Mouse (Mus musculus) heart, embryonic 12.5 days (tissue): ENCODE measurements around the gene 4930595D18Rik. TPM values are rescaled to one million over a fixed set of nuclear protein-coding genes. Genes with fewer than 3 reads are reported as not detected.

ENCODE experiments used
- ATAC-seq: fragments of 200-750 bp; cut with Nextera tagmentation; 2 replicates; pipeline ENCODE4 v1.8.0; 2017; ENCODE audit warnings: moderate TSS enrichment, moderate library complexity; ENCODE audit not compliant: insufficient number of reproducible peaks, low FRiP score
- H3K27ac ChIP-seq: fragments of 300-500 bp; sonication (generic); 2 replicates; pipeline ENCODE4 v1.5.1; 2016; ENCODE audit warnings: mild to moderate bottlenecking, moderate library complexity; ENCODE audit not compliant: poor library complexity, severe bottlenecking
- H3K27me3 ChIP-seq: fragments of 300-500 bp; sonication (generic); replicated peaks from 2 replicates; pipeline ENCODE4 v1.6.1; 2016; ENCODE audit warnings: mild to moderate bottlenecking, moderate library complexity
- H3K36me3 ChIP-seq: fragments of 300-500 bp; sonication (generic); 2 replicates; pipeline ENCODE4 v1.6.1; 2016; ENCODE audit warnings: mild to moderate bottlenecking, moderate library complexity
- H3K4me1 ChIP-seq: fragments of 300-500 bp; sonication (generic); replicated peaks from 2 replicates; pipeline ENCODE4 v1.6.1; 2016; ENCODE audit warnings: mild to moderate bottlenecking
- H3K4me2 ChIP-seq: fragments of 300-500 bp; sonication (generic); 2 replicates; pipeline ENCODE4 v1.6.1; 2016; ENCODE audit warnings: mild to moderate bottlenecking, moderate library complexity
- H3K4me3 ChIP-seq: fragments of 300-500 bp; sonication (generic); 2 replicates; pipeline ENCODE4 v1.5.1; 2016; ENCODE audit warnings: mild to moderate bottlenecking
- H3K9ac ChIP-seq: fragments of 300-500 bp; sonication (generic); 2 replicates; pipeline ENCODE4 v1.6.1; 2016; ENCODE audit warnings: mild to moderate bottlenecking, moderate library complexity
- H3K9me3 ChIP-seq: fragments of 300-500 bp; sonication (generic); replicated peaks from 2 replicates; pipeline ENCODE4 v1.6.1; 2016; ENCODE audit warnings: mild to moderate bottlenecking, moderate library complexity
- WGBS: fragments of 180-500 bp; shearing (Covaris S2); methylation state at CpG from one replicate; pipeline ENCODE4 v1.1.7; 2016; 5-methylcytosine and 5-hydroxymethylcytosine counted together
- polyA plus RNA-seq: library from polyadenylated mRNA; unstranded; fragments of >200 nt; fragmentation: Nextera tagmentation; extraction: Ambion mirVana; gene quantifications from 2 replicates; pipeline ENCODE4 v1.2.1, GENCODE M21; 2016

The 4930595D18Rik gene
- not detected in 2 replicates for polyA plus RNA-seq

- no peaks in the 10 kb centered on the region for H3K9me3 ChIP-seq
Observed at GRCm38 (mm10) chr12:111184476-111184875, at the start of gene 4930595D18Rik. Gene 4930595D18Rik (minus strand): TSS chr12:111184491.

GRCm38 (mm10) chr12:111233798-111234197 lies 49.5 kb upstream of the 4930595D18Rik start:
- Histone ChIP-seq H3K9me3 (no peaks in the 10 kb centered on the region), H3K27ac (no peak overlapping the region), H3K4me1 (peaks cover 19% of the 10 kb centered on the region), H3K4me2 (no peak overlapping the region), H3K4me3 (no peak overlapping the region), H3K36me3 (peaks cover 15% of the 10 kb centered on the region; the same call in 1 of the 2 replicates), H3K27me3 (no peaks in the 10 kb centered on the region), H3K9ac (no peak overlapping the region)
- no peak for ATAC-seq
- 85% methylated on average over 4 of the region's 4 CpGs for WGBS

More at GRCm38 (mm10) chr12:111184476-111184875, at the start of gene 4930595D18Rik:
- no peak for ATAC-seq
- no peak within 1 kb of the TSS for H3K4me3 ChIP-seq
- H3K9ac ChIP-seq, result no peak within 1 kb of the TSS
- no peak within 1 kb of the TSS for H3K27ac ChIP-seq
- H3K4me2 ChIP-seq, result no peak within 1 kb of the TSS
- 52% methylated on average over 5 of the region's 5 CpGs for WGBS
- H3K36me3 ChIP-seq, result no peaks in the 10 kb centered on the region
- no peaks in the 10 kb centered on the region for H3K27me3 ChIP-seq
- H3K4me1 ChIP-seq, result peaks cover 24% of the 10 kb centered on the region

- ATAC-seq, result no peak
- H3K4me2 ChIP-seq, result no peak overlapping the region
- H3K9me3 ChIP-seq, result no peaks in the 10 kb centered on the region
- H3K4me1 ChIP-seq, result peaks cover 14% of the 10 kb centered on the region
- H3K9ac ChIP-seq, result no peak overlapping the region
- H3K27ac ChIP-seq, result no peak overlapping the region
- H3K4me3 ChIP-seq, result no peak overlapping the region
- 0 out of 2 replicates have a peak, but pooled peaks cover 3% of the 10 kb centered on the region for H3K36me3 ChIP-seq
- 83% methylated on average over 2 of the region's 2 CpGs for whole genome bisulfite sequencing
- H3K27me3 ChIP-seq, result no peaks in the 10 kb centered on the region
Observed at GRCm38 (mm10) chr12:111230793-111231192, 46.5 kb upstream of the 4930595D18Rik start.

GRCm38 (mm10) chr12:111228488-111228887 lies 44.2 kb upstream of the 4930595D18Rik start:
- H3K9ac ChIP-seq, result no peak overlapping the region
- peaks cover 16% of the 10 kb centered on the region for H3K4me1 ChIP-seq
- no peak overlapping the region for H3K4me3 ChIP-seq
- H3K4me2 ChIP-seq, result no peak overlapping the region
- no peaks in the 10 kb centered on the region for H3K9me3 ChIP-seq
- H3K27me3 ChIP-seq, result no peaks in the 10 kb centered on the region
- 94% methylated on average over 5 of the region's 5 CpGs for WGBS
- H3K27ac ChIP-seq, result no peak overlapping the region
- 0 out of 2 replicates have a peak, but pooled peaks cover 3% of the 10 kb centered on the region for H3K36me3 ChIP-seq
- no peak for ATAC-seq

- Histone ChIP-seq H3K4me3 (no peak overlapping the region), H3K4me1 (peaks cover 16% of the 10 kb centered on the region), H3K27ac (no peak overlapping the region), H3K4me2 (no peak overlapping the region), H3K9me3 (no peaks in the 10 kb centered on the region), H3K27me3 (no peaks in the 10 kb centered on the region), H3K9ac (no peak overlapping the region), H3K36me3 (peaks cover 10% of the 10 kb centered on the region)
- no peak for ATAC-seq
- WGBS, result 67% methylated on average over 4 of the region's 4 CpGs
Observed at GRCm38 (mm10) chr12:111227410-111227809, 43.1 kb upstream of the 4930595D18Rik start.

GRCm38 (mm10) chr12:111225197-111225780 lies 41.0 kb upstream of the 4930595D18Rik start:
- Histone ChIP-seq H3K27ac (no peak overlapping the region), H3K4me2 (no peak overlapping the region), H3K36me3 (peaks cover 24% of the 10 kb centered on the region), H3K9me3 (no peaks in the 10 kb centered on the region; the same call in 1 of the 2 replicates), H3K9ac (no peak overlapping the region), H3K4me1 (peaks cover 16% of the 10 kb centered on the region), H3K4me3 (no peak overlapping the region), H3K27me3 (no peaks in the 10 kb centered on the region)
- 63% methylated on average over 10 of the region's 10 CpGs for WGBS
- no peak for ATAC-seq

- 91% methylated on average over 6 of the region's 6 CpGs for WGBS
- ATAC-seq, result no peak
- no peaks in the 10 kb centered on the region for H3K27me3 ChIP-seq
- no peak overlapping the region for H3K4me2 ChIP-seq
- no peak overlapping the region for H3K4me3 ChIP-seq
- no peak overlapping the region for H3K27ac ChIP-seq
- peaks cover under 1% of the 10 kb centered on the region; the same call in 1 of the 2 replicates for H3K4me1 ChIP-seq
- no peaks in the 10 kb centered on the region; the same call in 1 of the 2 replicates for H3K9me3 ChIP-seq
- no peak overlapping the region for H3K9ac ChIP-seq
- H3K36me3 ChIP-seq, result peaks cover 25% of the 10 kb centered on the region
Observed at GRCm38 (mm10) chr12:111218867-111219266, 34.6 kb upstream of the 4930595D18Rik start.

GRCm38 (mm10) chr12:111211729-111212128 lies 27.4 kb upstream of the 4930595D18Rik start:
- no peak overlapping the region for H3K4me3 ChIP-seq
- H3K4me2 ChIP-seq, result no peak overlapping the region
- no peaks in the 10 kb centered on the region for H3K27me3 ChIP-seq
- H3K9me3 ChIP-seq, result no peaks in the 10 kb centered on the region
- H3K4me1 ChIP-seq, result peaks cover 11% of the 10 kb centered on the region; the same call in 1 of the 2 replicates
- H3K27ac ChIP-seq, result no peak overlapping the region
- no peak for ATAC-seq
- no peaks in the 10 kb centered on the region for H3K36me3 ChIP-seq
- WGBS, result 77% methylated on average over 5 of the region's 5 CpGs
- no peak overlapping the region for H3K9ac ChIP-seq

- Histone ChIP-seq H3K27me3 (no peaks in the 10 kb centered on the region), H3K4me1 (peaks cover 1% of the 10 kb centered on the region; the same call in 1 of the 2 replicates), H3K4me3 (no peak overlapping the region), H3K27ac (no peak overlapping the region), H3K9ac (no peak overlapping the region), H3K9me3 (no peaks in the 10 kb centered on the region), H3K4me2 (no peak overlapping the region), H3K36me3 (no peaks in the 10 kb centered on the region)
- WGBS, result 77% methylated on average over 3 of the region's 3 CpGs
- ATAC-seq, result no peak
Observed at GRCm38 (mm10) chr12:111207641-111208040, 23.4 kb upstream of the 4930595D18Rik start.

- H3K9me3 ChIP-seq, result no peaks in the 10 kb centered on the region
- no peak overlapping the region for H3K4me3 ChIP-seq
- no peak for ATAC-seq
- WGBS, result 84% methylated on average over 3 of the region's 3 CpGs
- H3K4me1 ChIP-seq, result peaks cover 7% of the 10 kb centered on the region
- no peak overlapping the region for H3K27ac ChIP-seq
- no peak overlapping the region for H3K9ac ChIP-seq
- no peaks in the 10 kb centered on the region for H3K27me3 ChIP-seq
- no peak overlapping the region for H3K4me2 ChIP-seq
- H3K36me3 ChIP-seq, result no peaks in the 10 kb centered on the region
Observed at GRCm38 (mm10) chr12:111203945-111204344, 19.7 kb upstream of the 4930595D18Rik start.

- Histone ChIP-seq H3K27me3 (no peaks in the 10 kb centered on the region), H3K36me3 (no peaks in the 10 kb centered on the region), H3K27ac (no peak overlapping the region), H3K4me2 (no peak overlapping the region), H3K9me3 (no peaks in the 10 kb centered on the region), H3K4me3 (no peak overlapping the region), H3K9ac (no peak overlapping the region), H3K4me1 (peaks cover 7% of the 10 kb centered on the region)
- WGBS, result 74% methylated on average over 10 of the region's 10 CpGs
- ATAC-seq, result no peak
Observed at GRCm38 (mm10) chr12:111203076-111203475, 18.8 kb upstream of the 4930595D18Rik start.

- Histone ChIP-seq H3K9me3 (no peaks in the 10 kb centered on the region), H3K36me3 (no peaks in the 10 kb centered on the region), H3K27ac (no peak overlapping the region), H3K9ac (no peak overlapping the region), H3K4me3 (no peak overlapping the region), H3K4me1 (peaks cover 11% of the 10 kb centered on the region), H3K27me3 (no peaks in the 10 kb centered on the region), H3K4me2 (no peak overlapping the region)
- ATAC-seq, result no peak
- WGBS, result 71% methylated on average over 4 of the region's 4 CpGs
Observed at GRCm38 (mm10) chr12:111196548-111196947, 12.3 kb upstream of the 4930595D18Rik start.
